Mouse (Mus musculus): Measurements from ENCODE around the gene Col13a1. TPM values are rescaled to one million over a fixed set of nuclear protein-coding genes. Genes with fewer than 3 reads are reported as not detected.

Gene Col13a1
- 20.6 and 24.2 TPM in 2 replicates for polyA plus RNA-seq (2016; fragmentation: Nextera tagmentation; extraction: Ambion mirVana)

DNA sequence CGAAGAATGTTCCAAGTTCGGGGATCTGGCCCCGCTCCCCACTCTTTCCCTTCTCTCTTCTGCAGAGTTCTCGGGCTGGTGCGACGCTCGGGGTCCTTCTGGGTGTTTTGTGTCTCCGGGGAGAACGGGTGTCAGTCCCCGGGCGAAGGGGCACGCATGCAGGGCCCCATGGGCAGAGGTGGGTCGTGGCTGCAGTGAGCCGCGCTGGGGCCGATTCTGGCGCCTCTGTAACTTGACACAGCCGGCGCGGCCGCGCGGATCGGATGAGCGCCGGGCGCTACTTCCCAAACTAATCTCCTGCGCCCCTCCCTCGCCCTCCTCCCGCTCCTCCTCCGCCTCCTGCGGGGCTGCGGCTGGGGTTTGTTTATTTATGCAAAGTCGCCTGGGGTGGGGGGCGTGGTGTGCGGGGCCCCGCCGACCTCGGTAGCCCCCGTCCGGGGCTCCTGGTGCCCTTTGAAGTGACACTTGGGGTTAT lies at the start of gene Col13a1:
Gene Col13a1, minus strand, starts transcription at position 243 of the 475 bp plus-strand sequence.
- WGBS: under 1% methylated on average over 41 of the region's 41 CpGs
- ATAC-seq (ENCODE audit: insufficient number of reproducible peaks, low FRiP score): peak; percentile 48; the same call in 1 of the 2 replicates
- Histone ChIP-seq H3K27me3 (replicated peaks) (peaks cover 17% of the 10 kb centered on the region; the same call in 1 of the 2 replicates), H3K9ac (peak within 1 kb of the TSS; percentile 70), H3K4me2 (peak within 1 kb of the TSS; percentile 93), H3K4me1 (replicated peaks) (peaks cover 44% of the 10 kb centered on the region), H3K27ac (ENCODE audit: poor library complexity, severe bottlenecking) (no peak within 1 kb of the TSS), H3K9me3 (replicated peaks) (peaks cover 5% of the 10 kb centered on the region; the same call in 1 of the 2 replicates), H3K36me3 (no peaks in the 10 kb centered on the region), H3K4me3 (peak within 1 kb of the TSS; percentile 58)

DNA sequence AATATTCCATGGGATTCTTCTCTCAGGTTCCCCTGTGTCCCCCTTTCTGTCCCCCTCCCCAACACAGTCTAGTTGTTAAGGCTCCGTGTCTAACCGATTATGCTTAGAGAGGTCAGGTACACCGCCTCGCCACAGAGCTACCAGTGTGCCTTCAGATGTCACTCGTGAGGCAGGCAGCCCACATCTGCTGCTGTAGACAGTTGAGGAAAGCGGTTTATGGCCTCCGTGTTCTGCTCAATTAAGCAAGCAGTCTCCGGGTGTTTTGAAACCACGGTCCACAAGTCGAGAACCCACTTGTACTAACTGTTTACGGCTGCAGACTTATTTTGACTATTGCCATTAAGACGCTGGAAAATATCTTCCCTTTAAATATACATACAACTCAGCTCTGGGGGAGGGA lies 48.8 kb upstream of the Col13a1 start:
- H3K9ac ChIP-seq: no peak overlapping the region
- 74% methylated on average over 12 of the region's 12 CpGs for WGBS
- no peaks in the 10 kb centered on the region for H3K27me3 ChIP-seq (replicated peaks)
- H3K4me3 ChIP-seq: no peak overlapping the region
- H3K4me2 ChIP-seq: no peak overlapping the region
- no peak for ATAC-seq (ENCODE audit: insufficient number of reproducible peaks, low FRiP score)
- 0 out of 2 replicates have a peak, but pooled peaks cover 5% of the 10 kb centered on the region for H3K9me3 ChIP-seq (replicated peaks)
- peaks cover 17% of the 10 kb centered on the region for H3K4me1 ChIP-seq (replicated peaks)
- no peaks in the 10 kb centered on the region for H3K36me3 ChIP-seq
- no peak overlapping the region for H3K27ac ChIP-seq (ENCODE audit: poor library complexity, severe bottlenecking)

DNA sequence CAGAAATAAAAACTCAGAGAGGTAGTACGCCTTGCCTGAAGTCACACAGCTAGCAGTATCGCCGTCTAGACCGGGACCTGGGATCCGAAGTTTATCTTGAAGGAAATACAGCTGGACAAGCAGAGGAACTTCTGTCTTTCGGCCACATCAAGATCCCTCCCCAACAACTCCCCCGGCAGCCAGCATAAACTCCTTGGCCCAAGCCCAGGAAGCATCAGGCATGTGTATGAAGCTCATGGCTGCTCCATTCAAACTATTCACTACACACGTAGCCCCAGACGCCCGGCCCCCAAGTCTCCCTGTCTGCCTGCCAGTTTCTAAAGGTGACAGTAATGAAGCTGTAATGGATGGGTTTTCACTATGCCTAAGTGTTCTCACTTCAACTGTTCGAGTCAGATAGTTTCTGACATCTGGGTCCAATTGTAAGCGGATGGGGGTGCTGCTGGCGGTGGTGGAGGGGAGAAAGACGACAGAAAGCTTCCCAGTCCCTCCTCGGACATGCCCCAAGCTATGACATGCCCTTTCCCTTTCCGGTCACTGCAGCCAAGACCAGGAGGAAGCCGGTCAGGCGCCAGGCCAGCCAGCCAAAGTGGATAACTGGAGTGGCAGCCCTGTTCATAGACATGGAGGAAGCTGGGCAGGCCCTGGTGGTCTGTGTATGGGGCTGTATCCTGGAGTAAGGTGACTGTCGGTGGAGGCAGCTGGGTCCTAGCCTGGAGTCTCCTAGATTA lies 45.1 kb upstream of the Col13a1 start:
- peaks cover 27% of the 10 kb centered on the region for H3K4me1 ChIP-seq (replicated peaks)
- H3K4me2 ChIP-seq: peak overlapping the region; percentile 16; the same call in 1 of the 2 replicates
- H3K9ac ChIP-seq: no peak overlapping the region
- H3K36me3 ChIP-seq: no peaks in the 10 kb centered on the region
- H3K27me3 ChIP-seq (replicated peaks): no peaks in the 10 kb centered on the region
- H3K27ac ChIP-seq (ENCODE audit: poor library complexity, severe bottlenecking): no peak overlapping the region
- ATAC-seq (ENCODE audit: insufficient number of reproducible peaks, low FRiP score): peak; percentile 68
- no peak overlapping the region for H3K4me3 ChIP-seq
- WGBS: 45% methylated on average over 19 of the region's 19 CpGs
- H3K9me3 ChIP-seq (replicated peaks): no peaks in the 10 kb centered on the region

DNA sequence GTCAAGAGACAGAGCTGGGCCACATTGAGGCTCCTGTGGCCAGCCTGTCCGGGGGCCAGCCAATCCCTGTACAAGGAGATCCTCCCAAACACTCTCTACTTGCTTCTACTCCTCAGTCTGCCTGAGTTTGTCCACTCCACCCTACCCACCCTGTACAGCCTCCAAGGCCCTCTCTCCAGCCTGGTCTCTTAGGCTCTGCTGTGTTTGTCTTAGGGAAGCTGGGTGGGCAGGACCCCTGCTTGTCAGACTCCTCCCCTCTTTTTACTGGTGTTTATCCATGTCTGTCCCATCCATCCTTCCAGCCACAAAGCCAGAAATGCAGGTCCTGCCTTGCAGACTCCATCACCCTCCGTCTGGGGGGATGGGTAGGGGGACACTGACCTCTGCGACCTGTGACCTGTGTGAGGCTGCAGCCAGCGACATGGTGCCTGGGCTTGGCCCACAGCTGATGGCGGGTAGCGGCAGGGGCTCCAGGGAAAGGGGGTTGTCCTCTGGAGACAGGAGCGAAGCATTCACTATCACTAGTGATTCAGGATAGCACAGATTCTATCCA lies 41.2 kb upstream of the Col13a1 start:
- no peak overlapping the region for H3K9ac ChIP-seq
- H3K4me3 ChIP-seq: no peak overlapping the region
- 0 out of 2 replicates have a peak, but pooled peaks cover 4% of the 10 kb centered on the region for H3K27me3 ChIP-seq (replicated peaks)
- no peak overlapping the region for H3K4me2 ChIP-seq
- no peak overlapping the region for H3K27ac ChIP-seq (ENCODE audit: poor library complexity, severe bottlenecking)
- 31% methylated on average over 7 of the region's 7 CpGs for WGBS
- no peak for ATAC-seq (ENCODE audit: insufficient number of reproducible peaks, low FRiP score)
- H3K9me3 ChIP-seq (replicated peaks): no peaks in the 10 kb centered on the region
- H3K36me3 ChIP-seq: no peaks in the 10 kb centered on the region
- H3K4me1 ChIP-seq (replicated peaks): peaks cover 27% of the 10 kb centered on the region

DNA sequence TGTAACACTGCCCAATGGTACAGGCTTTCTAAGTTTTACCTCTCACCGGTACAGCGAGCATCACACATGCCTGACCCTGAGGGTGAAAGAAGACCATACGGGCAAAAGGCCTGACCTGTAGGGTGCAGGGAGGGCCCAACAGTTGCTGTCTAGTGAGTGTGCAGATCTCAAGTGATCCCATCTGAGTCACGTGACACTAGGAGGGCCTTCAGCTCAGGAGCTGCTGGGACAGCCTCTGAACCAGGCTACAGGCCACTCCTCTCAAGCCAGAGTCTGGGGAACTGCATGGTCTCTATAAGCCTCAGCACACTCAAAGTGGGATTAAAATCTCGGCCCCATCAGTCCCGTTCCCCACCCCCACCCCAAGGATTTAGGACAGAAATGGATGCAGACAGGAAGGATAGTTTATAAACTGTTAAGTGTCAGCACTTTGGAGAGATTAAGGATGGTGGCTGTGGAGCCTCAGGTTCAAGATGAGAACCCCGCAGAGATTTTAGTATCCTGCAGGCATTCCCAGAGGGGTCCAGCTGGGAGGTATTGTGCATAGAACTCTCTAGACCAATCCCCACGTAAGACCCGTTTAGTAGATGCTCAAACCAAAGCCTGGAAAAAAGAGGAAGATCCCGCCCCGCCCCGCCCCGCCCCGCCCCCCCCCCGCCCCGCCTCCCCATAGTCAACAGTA lies 40.6 kb upstream of the Col13a1 start:
- Histone ChIP-seq H3K9me3 (replicated peaks) (no peaks in the 10 kb centered on the region), H3K36me3 (no peaks in the 10 kb centered on the region), H3K27me3 (replicated peaks) (0 out of 2 replicates have a peak, but pooled peaks cover 4% of the 10 kb centered on the region), H3K4me1 (replicated peaks) (peaks cover 22% of the 10 kb centered on the region), H3K9ac (no peak overlapping the region), H3K27ac (ENCODE audit: poor library complexity, severe bottlenecking) (no peak overlapping the region), H3K4me3 (no peak overlapping the region), H3K4me2 (no peak overlapping the region)
- 27% methylated on average over 16 of the region's 16 CpGs for WGBS
- no peak for ATAC-seq (ENCODE audit: insufficient number of reproducible peaks, low FRiP score)

DNA sequence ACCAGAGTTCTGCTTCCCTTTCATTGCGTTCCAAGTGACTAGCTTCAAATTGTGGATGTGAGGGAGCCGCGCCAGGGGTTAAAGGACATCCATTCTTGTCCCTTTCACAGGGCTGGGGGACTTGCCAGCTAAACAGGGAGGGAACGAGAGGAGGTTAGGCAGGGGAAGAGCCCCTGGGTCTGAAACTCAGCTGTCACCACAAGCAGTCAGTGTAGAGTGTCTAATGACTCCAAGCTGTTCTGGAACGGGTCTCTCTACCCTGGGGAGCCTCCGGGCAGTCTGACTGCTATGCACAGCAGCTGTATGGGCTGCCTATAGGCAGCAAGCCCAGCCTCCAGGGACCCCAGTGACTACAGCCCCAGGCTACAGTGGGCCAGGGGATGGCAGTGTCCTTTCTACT lies 38.0 kb upstream of the Col13a1 start:
- ATAC-seq (ENCODE audit: insufficient number of reproducible peaks, low FRiP score): no peak

DNA sequence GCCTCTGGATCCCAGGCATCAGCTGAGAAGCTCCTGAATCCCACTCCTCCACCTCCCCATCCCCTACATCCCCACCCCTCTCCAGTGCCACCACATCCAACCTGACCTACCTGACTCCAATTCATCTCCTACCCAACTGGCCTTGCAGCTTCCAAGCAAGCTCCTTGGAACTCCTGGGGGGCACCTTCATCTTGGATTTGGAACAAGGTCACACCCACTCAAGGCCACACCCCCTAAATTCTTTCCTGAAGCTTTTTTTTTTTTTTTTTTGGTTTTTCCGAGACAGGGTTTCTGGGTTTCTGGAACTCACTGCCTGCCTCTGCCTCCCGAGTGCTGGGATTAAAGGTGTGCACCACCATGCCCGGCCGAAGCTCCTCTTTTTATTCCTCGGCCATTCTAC lies 34.3 kb upstream of the Col13a1 start:
- no peaks in the 10 kb centered on the region for H3K36me3 ChIP-seq
- WGBS: 83% methylated on average over 5 of the region's 5 CpGs
- ATAC-seq (ENCODE audit: insufficient number of reproducible peaks, low FRiP score): no peak

More for the DNA sequence above, 38.0 kb upstream of the Col13a1 start:
- Histone ChIP-seq H3K4me1 (replicated peaks) (peaks cover 10% of the 10 kb centered on the region; the same call in 1 of the 2 replicates), H3K27ac (ENCODE audit: poor library complexity, severe bottlenecking) (no peak overlapping the region), H3K4me2 (no peak overlapping the region), H3K36me3 (no peaks in the 10 kb centered on the region), H3K9ac (no peak overlapping the region), H3K9me3 (replicated peaks) (no peaks in the 10 kb centered on the region), H3K4me3 (no peak overlapping the region), H3K27me3 (replicated peaks) (0 out of 2 replicates have a peak, but pooled peaks cover 4% of the 10 kb centered on the region)
- 54% methylated on average over 6 of the region's 6 CpGs for WGBS

DNA sequence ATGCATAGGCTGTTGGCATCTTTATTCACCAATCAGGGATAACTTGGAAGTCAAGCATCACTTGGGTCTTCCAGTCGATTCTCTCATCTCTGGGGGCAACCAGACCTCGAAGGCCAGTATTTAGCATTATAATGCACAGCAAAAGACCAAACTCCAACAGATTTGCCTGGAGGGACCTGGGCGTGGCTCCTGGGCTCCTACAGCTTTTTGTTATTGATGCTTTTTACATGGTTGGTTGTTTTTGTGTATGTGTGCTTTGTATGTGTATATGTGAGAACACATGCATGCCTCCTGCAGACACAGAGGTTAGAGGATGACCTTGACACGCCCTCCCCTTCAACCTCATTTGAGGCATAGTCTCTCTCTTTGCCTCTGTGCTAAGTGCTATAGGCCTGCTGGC lies 33.5 kb upstream of the Col13a1 start:
- Histone ChIP-seq H3K4me2 (no peak overlapping the region), H3K9me3 (replicated peaks) (no peaks in the 10 kb centered on the region), H3K4me3 (no peak overlapping the region), H3K4me1 (replicated peaks) (no peaks in the 10 kb centered on the region), H3K9ac (no peak overlapping the region), H3K27ac (ENCODE audit: poor library complexity, severe bottlenecking) (no peak overlapping the region), H3K27me3 (replicated peaks) (peaks cover 4% of the 10 kb centered on the region; the same call in 1 of the 2 replicates), H3K36me3 (no peaks in the 10 kb centered on the region)
- WGBS: 76% methylated on average over 4 of the region's 4 CpGs
- ATAC-seq (ENCODE audit: insufficient number of reproducible peaks, low FRiP score): no peak

More for the DNA sequence above, 34.3 kb upstream of the Col13a1 start:
- Histone ChIP-seq H3K27me3 (replicated peaks) (peaks cover 4% of the 10 kb centered on the region; the same call in 1 of the 2 replicates), H3K9ac (no peak overlapping the region), H3K9me3 (replicated peaks) (no peaks in the 10 kb centered on the region), H3K27ac (ENCODE audit: poor library complexity, severe bottlenecking) (no peak overlapping the region), H3K4me1 (replicated peaks) (no peaks in the 10 kb centered on the region), H3K4me3 (no peak overlapping the region), H3K4me2 (no peak overlapping the region)

DNA sequence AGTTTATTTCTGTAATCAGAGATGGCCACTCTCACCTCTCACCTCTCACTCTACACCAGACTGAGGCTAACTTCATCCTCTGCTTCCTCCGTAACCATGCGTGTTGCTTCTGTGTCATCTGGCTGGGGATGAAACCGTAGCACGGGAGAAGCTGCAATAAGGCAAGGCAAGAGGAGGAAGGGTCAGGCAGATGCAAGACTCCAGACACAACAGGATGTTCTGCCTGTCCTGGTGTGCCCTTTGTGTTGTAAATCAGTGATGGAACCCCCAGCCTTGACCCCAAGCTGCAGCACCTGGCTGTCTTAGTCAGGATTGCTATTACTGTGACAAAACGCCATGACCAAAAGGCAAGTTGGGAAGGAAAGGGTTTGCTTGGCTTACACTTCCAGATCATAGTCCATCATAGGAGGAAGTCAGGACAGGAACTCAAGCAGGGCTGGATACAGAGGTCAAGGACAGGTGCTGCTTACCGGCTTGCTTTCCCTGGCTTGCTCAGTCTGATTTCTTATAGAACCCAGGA lies 31.1 kb upstream of the Col13a1 start:
- ATAC-seq (ENCODE audit: insufficient number of reproducible peaks, low FRiP score): no peak

DNA sequence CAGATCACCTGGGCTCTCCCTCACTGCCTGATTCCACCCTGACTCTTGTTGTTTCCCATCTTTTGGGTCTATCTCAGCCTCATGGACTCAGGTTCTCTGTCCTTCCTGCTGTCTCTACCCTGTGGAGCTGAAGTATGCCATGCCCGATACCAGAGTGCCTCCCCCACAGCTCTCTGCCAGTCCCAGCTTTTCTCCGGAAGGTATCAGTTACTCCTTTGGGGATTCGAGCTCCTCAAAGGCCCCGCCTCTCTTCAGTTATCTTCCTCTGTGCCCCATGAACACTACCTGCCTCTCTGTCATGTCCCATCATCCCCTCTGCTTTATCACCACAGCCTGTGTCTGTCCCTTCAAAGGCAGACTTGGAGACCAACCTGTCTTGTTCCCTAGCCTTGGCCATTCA lies 29.1 kb upstream of the Col13a1 start:
- no peak for ATAC-seq (ENCODE audit: insufficient number of reproducible peaks, low FRiP score)
- no peak overlapping the region for H3K9ac ChIP-seq
- WGBS: 72% methylated on average over 4 of the region's 4 CpGs

More for the DNA sequence above, 31.1 kb upstream of the Col13a1 start:
- Histone ChIP-seq H3K9me3 (replicated peaks) (no peaks in the 10 kb centered on the region), H3K27ac (ENCODE audit: poor library complexity, severe bottlenecking) (no peak overlapping the region), H3K36me3 (no peaks in the 10 kb centered on the region), H3K4me3 (no peak overlapping the region), H3K27me3 (replicated peaks) (no peaks in the 10 kb centered on the region; the same call in 1 of the 2 replicates), H3K4me1 (replicated peaks) (no peaks in the 10 kb centered on the region), H3K4me2 (no peak overlapping the region), H3K9ac (no peak overlapping the region)
- 68% methylated on average over 6 of the region's 6 CpGs for WGBS

DNA sequence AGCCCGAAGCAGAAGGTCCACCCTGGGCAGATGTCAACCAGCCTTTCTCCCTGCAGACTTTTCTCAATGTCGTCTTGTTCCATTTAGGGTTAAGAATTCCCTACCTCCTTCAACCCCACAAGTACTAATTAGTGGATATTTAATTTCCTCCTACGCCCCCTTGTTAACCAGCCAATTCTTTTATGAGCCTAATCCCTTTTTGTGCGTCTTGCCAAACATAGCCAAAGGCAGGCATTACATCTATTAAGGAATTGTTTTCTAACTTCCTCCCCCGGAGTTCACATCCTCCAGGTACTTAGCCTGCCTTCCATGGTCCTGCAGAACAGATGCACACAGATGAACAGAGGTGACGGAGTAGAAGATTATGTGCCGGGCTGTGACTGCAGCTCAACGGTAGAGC lies 27.5 kb upstream of the Col13a1 start:
- Histone ChIP-seq H3K4me1 (replicated peaks) (no peaks in the 10 kb centered on the region), H3K36me3 (no peaks in the 10 kb centered on the region), H3K27ac (ENCODE audit: poor library complexity, severe bottlenecking) (no peak overlapping the region), H3K27me3 (replicated peaks) (no peaks in the 10 kb centered on the region; the same call in 1 of the 2 replicates), H3K4me3 (no peak overlapping the region), H3K9ac (no peak overlapping the region), H3K9me3 (replicated peaks) (no peaks in the 10 kb centered on the region), H3K4me2 (no peak overlapping the region)
- WGBS: 78% methylated on average over 8 of the region's 8 CpGs
- ATAC-seq (ENCODE audit: insufficient number of reproducible peaks, low FRiP score): no peak

More for the DNA sequence above, 29.1 kb upstream of the Col13a1 start:
- Histone ChIP-seq H3K4me3 (no peak overlapping the region), H3K27me3 (replicated peaks) (no peaks in the 10 kb centered on the region; the same call in 1 of the 2 replicates), H3K4me2 (no peak overlapping the region), H3K27ac (ENCODE audit: poor library complexity, severe bottlenecking) (no peak overlapping the region), H3K36me3 (no peaks in the 10 kb centered on the region), H3K9me3 (replicated peaks) (no peaks in the 10 kb centered on the region), H3K4me1 (replicated peaks) (no peaks in the 10 kb centered on the region)
